Mouse (Mus musculus): Measurements from ENCODE around the gene Egflam. TPM values are rescaled to one million over a fixed set of nuclear protein-coding genes. Genes with fewer than 3 reads are reported as not detected.

Egflam gene
- polyA plus RNA-seq, 2 experiments: 12.3 to 14.1 TPM

DNA sequence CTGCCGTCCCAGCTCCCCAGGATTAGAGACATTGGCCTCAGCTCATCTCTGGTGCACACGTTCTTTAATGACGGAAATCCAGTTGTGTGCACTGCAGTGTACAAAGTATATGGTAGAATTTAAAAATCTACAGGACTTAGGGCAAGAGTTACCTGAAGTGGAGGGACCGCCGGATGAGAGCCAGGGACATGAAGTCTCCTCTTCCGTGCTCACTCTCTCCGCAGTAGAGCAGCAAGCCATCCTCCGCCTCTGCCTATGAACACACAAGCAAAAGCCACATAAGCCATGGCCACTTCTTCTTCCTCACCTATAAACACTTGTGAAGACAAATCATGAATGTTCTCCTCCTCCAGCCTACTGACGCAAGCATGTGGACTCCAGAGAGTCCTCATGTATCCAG lies 147.2 kb downstream of the Egflam start:
- Histone ChIP-seq H3K9me3 (ENCODE audit: control insufficient read depth, low read length) (no peaks in the 10 kb centered on the region), H3K4me3 (replicated peaks; ENCODE audit: low read length) (no peak overlapping the region), H3K27ac (replicated peaks; ENCODE audit: low read depth, low read length) (no peak overlapping the region), H3K4me2 (replicated peaks; ENCODE audit: low read depth, low read length, severe bottlenecking) (no peak overlapping the region), H3K9ac (ENCODE audit: low read depth, low read length, severe bottlenecking) (no peak overlapping the region), H3K36me3 (ENCODE audit: control insufficient read depth, insufficient read depth, low read length) (peaks cover 5% of the 10 kb centered on the region), H3K4me1 (ENCODE audit: control insufficient read depth, insufficient read depth, low read length) (no peaks in the 10 kb centered on the region), H3K27me3 (ENCODE audit: control insufficient read depth, insufficient read depth, low read length) (no peaks in the 10 kb centered on the region)
- WGBS: 96% methylated on average over 9 of the region's 9 CpGs
- no peak for DNase-seq (ENCODE audit: low spot score)
- ATAC-seq (ENCODE audit: low FRiP score, low read depth): no peak
- TF ChIP-seq POLR2A (IDR thresholded peaks at IDR 0.05; ENCODE audit: borderline replicate concordance, extremely low read depth, insufficient read depth, insufficient read length): no peak

DNA sequence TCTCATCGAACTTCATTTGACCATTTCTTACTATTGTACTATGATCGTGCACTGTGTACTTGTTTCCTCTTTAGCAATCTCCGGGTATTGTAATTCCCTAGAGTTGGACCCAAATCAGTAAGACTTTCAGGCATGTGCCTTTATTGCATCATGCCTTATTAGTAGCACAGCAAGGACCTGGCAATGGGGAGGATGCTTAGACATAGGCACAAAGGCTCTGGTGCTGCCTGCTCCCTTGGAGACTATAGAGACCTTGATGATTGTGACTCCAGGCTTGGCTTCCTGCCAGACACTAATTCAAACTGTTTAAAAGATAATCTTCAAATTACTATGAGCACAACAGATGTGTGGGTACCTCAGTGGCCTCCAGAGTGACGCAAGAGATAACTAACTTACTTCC lies 149.0 kb downstream of the Egflam start:
- Histone ChIP-seq H3K9ac (ENCODE audit: low read depth, low read length, severe bottlenecking) (no peak overlapping the region), H3K4me3 (replicated peaks; ENCODE audit: low read length) (no peak overlapping the region), H3K27me3 (ENCODE audit: control insufficient read depth, insufficient read depth, low read length) (no peaks in the 10 kb centered on the region), H3K4me2 (replicated peaks; ENCODE audit: low read depth, low read length, severe bottlenecking) (no peak overlapping the region), H3K36me3 (ENCODE audit: control insufficient read depth, insufficient read depth, low read length) (peaks cover 5% of the 10 kb centered on the region), H3K9me3 (ENCODE audit: control insufficient read depth, low read length) (no peaks in the 10 kb centered on the region), H3K4me1 (ENCODE audit: control insufficient read depth, insufficient read depth, low read length) (no peaks in the 10 kb centered on the region), H3K27ac (replicated peaks; ENCODE audit: low read depth, low read length) (no peak overlapping the region)
- ATAC-seq (ENCODE audit: low FRiP score, low read depth) (no peak), DNase-seq (ENCODE audit: low spot score) (no peak)
- no peak for TF ChIP-seq POLR2A (IDR thresholded peaks at IDR 0.05; ENCODE audit: borderline replicate concordance, extremely low read depth, insufficient read depth, insufficient read length)
- 91% methylated on average over 4 of the region's 4 CpGs for WGBS

DNA sequence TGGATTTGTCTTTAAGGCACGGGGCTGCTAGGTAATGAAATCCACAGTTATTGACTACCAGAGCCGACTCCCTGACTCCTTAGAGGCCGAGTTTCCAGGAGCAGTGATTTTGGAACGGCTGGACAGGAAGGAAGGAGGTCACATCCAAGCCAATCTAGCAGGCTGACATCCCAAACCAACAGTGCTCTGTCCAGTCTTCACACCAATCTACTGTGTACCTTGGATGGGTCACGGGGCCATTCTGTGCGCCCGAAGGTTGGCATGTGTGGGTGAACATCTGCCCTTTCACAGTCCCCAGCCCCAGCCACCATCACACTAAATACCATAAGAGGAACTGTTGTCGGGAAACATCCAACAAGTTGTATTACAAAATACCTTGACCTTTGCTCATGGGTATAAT lies 150.9 kb downstream of the Egflam start:
- ATAC-seq (ENCODE audit: low FRiP score, low read depth): no peak
- no peak for TF ChIP-seq POLR2A (IDR thresholded peaks at IDR 0.05; ENCODE audit: borderline replicate concordance, extremely low read depth, insufficient read depth, insufficient read length)
- 75% methylated on average over 8 of the region's 8 CpGs for WGBS
- Histone ChIP-seq H3K27ac (replicated peaks; ENCODE audit: low read depth, low read length) (no peak overlapping the region), H3K27me3 (ENCODE audit: control insufficient read depth, insufficient read depth, low read length) (no peaks in the 10 kb centered on the region), H3K36me3 (ENCODE audit: control insufficient read depth, insufficient read depth, low read length) (peaks cover 5% of the 10 kb centered on the region), H3K4me2 (replicated peaks; ENCODE audit: low read depth, low read length, severe bottlenecking) (no peak overlapping the region), H3K9me3 (ENCODE audit: control insufficient read depth, low read length) (no peaks in the 10 kb centered on the region), H3K4me1 (ENCODE audit: control insufficient read depth, insufficient read depth, low read length) (no peaks in the 10 kb centered on the region), H3K9ac (ENCODE audit: low read depth, low read length, severe bottlenecking) (no peak overlapping the region), H3K4me3 (replicated peaks; ENCODE audit: low read length) (no peak overlapping the region)
- no peak for DNase-seq (ENCODE audit: low spot score)

DNA sequence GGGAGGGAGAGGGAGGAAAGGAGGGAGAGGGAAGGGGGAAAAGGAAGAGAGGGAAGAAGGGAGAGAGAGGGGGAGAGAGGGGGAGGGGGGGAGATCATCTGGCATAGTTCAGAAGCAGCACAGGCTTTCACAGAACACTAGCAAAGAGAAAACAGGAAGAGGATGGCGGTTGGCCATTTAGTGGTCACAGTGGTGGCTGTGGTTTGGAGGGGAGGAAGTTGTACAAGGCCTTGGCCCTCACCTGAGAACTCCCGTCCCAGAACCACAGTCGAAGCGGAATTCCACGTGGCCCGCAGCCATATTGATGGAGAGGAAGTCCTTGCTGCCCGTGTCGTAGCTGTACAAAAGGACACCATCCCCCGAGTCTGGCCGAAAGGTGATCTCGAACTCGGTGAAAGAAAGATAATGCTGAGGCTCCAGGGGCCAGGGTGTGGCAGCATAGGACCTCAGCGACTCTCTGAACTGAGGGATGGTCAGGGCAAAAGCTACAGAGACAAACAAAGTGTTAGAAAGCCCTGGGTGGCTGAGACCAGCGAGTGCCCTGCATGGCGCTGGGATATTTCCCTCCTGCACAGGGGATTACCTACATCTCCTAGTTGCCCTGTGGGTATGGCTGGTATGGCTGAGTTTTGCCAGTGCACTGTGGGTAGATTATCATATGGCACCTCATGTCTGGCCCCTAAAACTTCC lies 155.9 kb downstream of the Egflam start:
- ATAC-seq (ENCODE audit: low FRiP score, low read depth): no peak
- H3K9me3 ChIP-seq (ENCODE audit: control insufficient read depth, low read length): no peaks in the 10 kb centered on the region
- H3K9ac ChIP-seq (ENCODE audit: low read depth, low read length, severe bottlenecking): no peak overlapping the region
- no peak overlapping the region for H3K4me2 ChIP-seq (replicated peaks; ENCODE audit: low read depth, low read length, severe bottlenecking)
- no peak overlapping the region for H3K27ac ChIP-seq (replicated peaks; ENCODE audit: low read depth, low read length)
- no peak for TF ChIP-seq POLR2A (IDR thresholded peaks at IDR 0.05; ENCODE audit: borderline replicate concordance, extremely low read depth, insufficient read depth, insufficient read length)
- no peaks in the 10 kb centered on the region for H3K4me1 ChIP-seq (ENCODE audit: control insufficient read depth, insufficient read depth, low read length)
- no peaks in the 10 kb centered on the region for H3K27me3 ChIP-seq (ENCODE audit: control insufficient read depth, insufficient read depth, low read length)
- DNase-seq (ENCODE audit: low spot score): no peak
- no peak overlapping the region for H3K4me3 ChIP-seq (replicated peaks; ENCODE audit: low read length)
- H3K36me3 ChIP-seq (ENCODE audit: control insufficient read depth, insufficient read depth, low read length): no peaks in the 10 kb centered on the region
- WGBS: 70% methylated on average over 15 of the region's 15 CpGs

DNA sequence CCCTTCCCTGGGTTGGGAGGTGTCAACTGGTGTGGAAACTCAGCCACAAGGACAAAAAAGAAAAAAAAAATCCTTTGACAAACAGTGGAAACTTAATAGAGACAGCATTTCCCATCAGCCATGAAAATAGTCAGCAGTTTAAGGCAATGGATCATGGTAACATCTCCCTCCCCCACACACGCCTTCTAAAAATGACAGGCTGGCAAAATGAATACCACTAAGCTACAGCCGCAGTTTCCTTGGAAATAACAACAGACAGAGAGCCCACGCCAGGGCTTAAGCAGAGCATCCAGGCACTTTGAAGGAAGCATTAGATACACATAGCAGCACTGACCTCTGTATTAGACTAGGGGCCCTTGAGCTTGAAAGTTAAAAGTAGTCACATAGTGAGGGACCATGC lies 157.2 kb downstream of the Egflam start:
- H3K4me1 ChIP-seq (ENCODE audit: control insufficient read depth, insufficient read depth, low read length): no peaks in the 10 kb centered on the region
- 80% methylated on average over 3 of the region's 3 CpGs for WGBS
- no peak overlapping the region for H3K9ac ChIP-seq (ENCODE audit: low read depth, low read length, severe bottlenecking)
- no peaks in the 10 kb centered on the region for H3K36me3 ChIP-seq (ENCODE audit: control insufficient read depth, insufficient read depth, low read length)
- no peaks in the 10 kb centered on the region for H3K9me3 ChIP-seq (ENCODE audit: control insufficient read depth, low read length)
- H3K4me3 ChIP-seq (replicated peaks; ENCODE audit: low read length): no peak overlapping the region
- no peak for DNase-seq (ENCODE audit: low spot score)
- H3K27me3 ChIP-seq (ENCODE audit: control insufficient read depth, insufficient read depth, low read length): no peaks in the 10 kb centered on the region
- no peak for ATAC-seq (ENCODE audit: low FRiP score, low read depth)
- TF ChIP-seq POLR2A (IDR thresholded peaks at IDR 0.05; ENCODE audit: borderline replicate concordance, extremely low read depth, insufficient read depth, insufficient read length): no peak
- no peak overlapping the region for H3K27ac ChIP-seq (replicated peaks; ENCODE audit: low read depth, low read length)
- no peak overlapping the region for H3K4me2 ChIP-seq (replicated peaks; ENCODE audit: low read depth, low read length, severe bottlenecking)

All from limb, embryonic 14.5 days (tissue).